Mouse (Mus musculus) liver, embryonic 16.5 days (tissue): ENCODE results near the gene Lman2. TPM values are rescaled to one million over a fixed set of nuclear protein-coding genes. Genes with fewer than 3 reads are reported as not detected.
A peak's percentile ranks its signal among the peaks of the same experiment; 100 is the strongest.

Source experiments
- ATAC-seq: fragments of 200-750 bp; cut with Nextera tagmentation; 2 replicates; pipeline ENCODE4 v1.8.0; 2017; ENCODE audit warnings: low read depth, mild to moderate bottlenecking, moderate number of reproducible peaks, moderate library complexity
- H3K27ac ChIP-seq: fragments of 300-500 bp; sonication (generic); 2 replicates; pipeline ENCODE4 v1.5.1; 2014; ENCODE audit warnings: mild to moderate bottlenecking, low read length
- H3K27me3 ChIP-seq: fragments of 300-500 bp; sonication (generic); 2 replicates; pipeline ENCODE4 v1.6.1; 2014; ENCODE audit warnings: low read depth, low read length, mixed read lengths; ENCODE audit not compliant: control insufficient read depth, insufficient read depth
- H3K36me3 ChIP-seq: fragments of 300-500 bp; sonication (generic); 2 replicates; pipeline ENCODE4 v1.6.1; 2014; ENCODE audit warnings: mild to moderate bottlenecking; ENCODE audit not compliant: control insufficient read depth, insufficient read depth
- H3K4me1 ChIP-seq: fragments of 300-500 bp; sonication (generic); 2 replicates; pipeline ENCODE4 v1.6.1; 2014; ENCODE audit warnings: low read depth, low read length, mixed read lengths; ENCODE audit not compliant: control insufficient read depth
- H3K4me2 ChIP-seq: fragments of 300-500 bp; sonication (generic); 2 replicates; pipeline ENCODE4 v1.6.1; 2014; ENCODE audit warnings: low read depth, low read length, mixed read lengths
- H3K4me3 ChIP-seq: fragments of 300-500 bp; sonication (generic); 2 replicates; pipeline ENCODE4 v1.5.1; 2014; ENCODE audit warnings: low read depth, mild to moderate bottlenecking, low read length
- H3K9ac ChIP-seq: fragments of 300-500 bp; sonication (generic); 2 replicates; pipeline ENCODE4 v1.6.1; 2014; ENCODE audit warnings: low read depth, low read length
- H3K9me3 ChIP-seq: fragments of 300-500 bp; sonication (generic); replicated peaks from 2 replicates; pipeline ENCODE4 v1.6.1; 2016; ENCODE audit warnings: low read length; ENCODE audit not compliant: control insufficient read depth
- WGBS: fragments of 180-500 bp; shearing (Covaris S2); extraction: QIAGEN DNeasy Blood & Tissue Kit; methylation state at CpG from one replicate; pipeline ENCODE4 v1.1.7; 2014; ENCODE audit not compliant: insufficient replicate concordance; 5-methylcytosine and 5-hydroxymethylcytosine counted together
- polyA plus RNA-seq: library from polyadenylated mRNA; unstranded; fragments of >200 nt; fragmentation: Nextera tagmentation; extraction: Ambion mirVana; gene quantifications from 2 replicates; pipeline ENCODE4 v1.2.1, GENCODE M21; 2015

Gene Lman2
- polyA plus RNA-seq, 1 experiment from 2014 or later, result 55.5 TPM

DNA sequence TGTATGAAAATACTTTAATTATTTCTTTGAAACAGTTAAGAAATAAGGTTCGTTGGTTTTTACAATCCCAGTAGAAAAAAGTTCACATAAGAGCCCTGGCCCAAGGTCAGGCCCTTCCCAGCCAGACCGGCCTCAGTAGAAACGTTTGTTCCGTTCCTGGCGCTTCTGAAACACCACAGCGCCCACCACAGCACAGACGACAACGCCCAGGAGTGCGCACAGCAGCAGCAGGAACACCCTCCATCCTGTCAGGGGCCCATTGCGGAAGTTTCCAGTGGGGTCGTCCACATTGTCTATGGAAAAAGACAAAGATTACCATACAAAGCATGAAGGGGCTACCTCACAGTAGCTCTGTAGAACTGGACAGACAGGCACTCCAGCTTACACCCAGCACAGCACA lies 15.8 kb downstream of the Lman2 start:
- H3K9me3 ChIP-seq, result no peaks in the 10 kb centered on the region
- WGBS, result 66% methylated on average over 11 of the region's 11 CpGs

DNA sequence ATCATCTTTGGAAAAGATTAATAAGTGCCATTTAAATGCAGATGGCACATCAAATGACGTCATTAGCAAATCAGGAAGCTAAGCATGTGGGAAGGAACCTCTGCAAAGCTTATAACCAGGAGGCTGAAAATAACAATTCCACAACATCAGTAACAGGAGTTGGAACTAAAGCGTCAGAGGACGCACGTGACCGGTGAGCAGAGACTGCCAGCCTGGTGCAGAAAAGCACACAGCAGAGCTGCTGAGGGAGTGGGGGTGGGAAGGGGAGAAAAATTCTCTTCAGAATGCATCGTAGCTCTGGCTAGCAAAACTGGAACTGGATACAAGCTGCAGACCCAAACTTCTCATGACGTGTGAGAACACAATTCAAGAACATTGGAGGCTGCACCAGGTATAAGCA lies 18.3 kb downstream of the Lman2 start:
- Histone ChIP-seq H3K36me3 (peaks cover 33% of the 10 kb centered on the region), H3K27me3 (no peaks in the 10 kb centered on the region), H3K27ac (no peak overlapping the region), H3K9me3 (no peaks in the 10 kb centered on the region), H3K4me3 (no peak overlapping the region), H3K4me2 (no peak overlapping the region), H3K9ac (no peak overlapping the region), H3K4me1 (peaks cover 3% of the 10 kb centered on the region)
- whole genome bisulfite sequencing, result 74% methylated on average over 7 of the region's 7 CpGs
- no peak for ATAC-seq

More for the DNA sequence above, 15.8 kb downstream of the Lman2 start:
- Histone ChIP-seq H3K4me1 (no peaks in the 10 kb centered on the region; the same call in 1 of the 2 replicates), H3K4me2 (no peak overlapping the region), H3K4me3 (no peak overlapping the region), H3K27ac (no peak overlapping the region), H3K27me3 (no peaks in the 10 kb centered on the region), H3K36me3 (peaks cover 55% of the 10 kb centered on the region), H3K9ac (no peak overlapping the region)
- no peak for ATAC-seq

DNA sequence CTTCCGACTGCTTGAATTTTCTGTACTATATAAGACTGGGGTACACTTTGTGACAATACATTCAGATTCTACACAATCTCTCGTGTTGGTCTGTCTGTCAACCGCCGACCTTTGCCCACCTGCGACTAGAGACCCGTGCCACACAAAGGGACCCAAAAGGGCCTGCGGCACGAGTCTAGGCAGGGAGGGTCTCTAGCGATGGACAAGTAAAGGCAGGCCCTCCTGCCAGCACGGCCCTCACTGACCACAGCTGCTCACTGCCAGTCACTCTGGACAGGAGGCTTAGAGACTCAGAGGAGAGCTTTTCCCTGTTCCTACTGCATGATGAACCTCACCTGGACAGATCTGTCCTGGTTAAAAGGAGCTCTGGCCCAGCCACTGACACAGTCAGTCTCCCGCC lies 20.1 kb downstream of the Lman2 start:
- no peaks in the 10 kb centered on the region for H3K27me3 ChIP-seq
- H3K27ac ChIP-seq, result no peak overlapping the region
- H3K4me2 ChIP-seq, result no peak overlapping the region
- H3K36me3 ChIP-seq, result peaks cover 21% of the 10 kb centered on the region
- no peak overlapping the region for H3K9ac ChIP-seq
- ATAC-seq, result no peak
- H3K4me1 ChIP-seq, result peaks cover 8% of the 10 kb centered on the region
- WGBS, result 41% methylated on average over 11 of the region's 11 CpGs
- H3K9me3 ChIP-seq, result no peaks in the 10 kb centered on the region
- H3K4me3 ChIP-seq, result no peak overlapping the region

DNA sequence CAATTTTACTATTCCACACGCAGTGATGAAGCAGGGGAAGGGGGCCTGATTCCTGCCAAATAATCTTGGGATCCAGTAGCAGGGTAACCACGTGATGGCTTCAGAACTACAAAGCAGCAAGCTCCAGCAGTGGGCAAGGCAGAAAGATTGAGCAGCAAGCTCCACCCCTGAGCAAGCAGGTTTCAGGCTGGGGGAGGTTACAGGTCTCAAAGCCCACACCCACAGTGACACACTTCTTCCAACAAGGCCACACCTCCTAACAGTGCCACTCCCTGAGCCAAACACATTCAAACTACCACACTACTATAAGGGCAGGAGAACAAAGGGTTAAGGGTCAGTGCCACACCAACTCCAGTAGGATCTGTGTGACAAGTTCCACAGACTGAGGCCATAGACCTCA lies 23.3 kb downstream of the Lman2 start:
- no peak overlapping the region for H3K4me2 ChIP-seq

DNA sequence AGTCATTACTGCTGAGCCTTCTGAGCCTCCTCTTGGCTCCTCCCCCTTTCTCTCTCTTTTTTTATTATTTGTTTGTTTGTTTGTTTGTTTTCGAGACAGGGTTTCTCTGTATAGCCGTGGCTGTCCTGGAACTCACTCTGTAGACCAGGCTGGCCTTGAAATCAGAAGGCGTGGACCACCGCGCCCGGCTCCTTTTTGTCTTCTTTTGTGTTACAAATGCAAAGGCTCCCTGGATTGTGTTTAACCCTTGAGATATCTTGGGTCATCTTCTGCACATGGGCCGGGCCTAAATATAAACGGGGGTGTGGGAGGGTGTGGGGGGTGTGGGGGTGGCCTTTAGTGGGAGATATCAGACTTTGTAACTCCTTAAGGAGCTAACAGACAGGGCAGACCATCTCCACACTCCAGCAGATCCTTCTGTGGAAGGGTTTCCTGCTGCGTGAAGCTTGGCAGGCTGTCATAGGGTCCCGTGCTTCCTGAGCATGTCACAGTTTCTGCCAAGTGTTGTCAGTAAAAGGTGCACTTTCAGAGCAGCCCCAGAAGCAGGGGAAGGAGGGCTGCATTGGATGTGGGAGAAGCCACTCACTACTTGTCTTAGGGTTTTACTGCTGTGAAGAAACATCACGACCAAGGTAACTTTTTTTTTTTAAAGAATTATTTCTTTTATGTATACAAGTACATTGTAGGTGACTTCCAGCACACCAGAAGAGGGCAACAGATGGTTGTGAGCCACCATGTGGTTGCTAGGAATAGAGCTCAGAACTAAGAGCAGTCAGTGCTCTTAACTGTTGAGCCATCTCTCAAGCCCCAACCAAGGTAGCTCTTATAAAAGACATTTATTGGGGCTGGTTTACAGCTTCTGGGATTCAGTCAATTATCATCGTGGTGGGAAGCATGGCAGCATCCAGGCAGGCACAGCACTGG lies 24.2 kb downstream of the Lman2 start:
- H3K36me3 ChIP-seq, result no peaks in the 10 kb centered on the region
- no peak overlapping the region for H3K9ac ChIP-seq
- 58% methylated on average over 12 of the region's 12 CpGs for WGBS
- H3K27me3 ChIP-seq, result no peaks in the 10 kb centered on the region
- H3K4me1 ChIP-seq, result peaks cover 8% of the 10 kb centered on the region
- H3K4me3 ChIP-seq, result no peak overlapping the region
- no peak overlapping the region for H3K27ac ChIP-seq
- no peak for ATAC-seq
- no peaks in the 10 kb centered on the region for H3K9me3 ChIP-seq
- no peak overlapping the region for H3K4me2 ChIP-seq

More for the DNA sequence above, 23.3 kb downstream of the Lman2 start:
- no peak overlapping the region for H3K27ac ChIP-seq
- H3K9ac ChIP-seq, result no peak overlapping the region
- no peaks in the 10 kb centered on the region for H3K36me3 ChIP-seq
- peaks cover 8% of the 10 kb centered on the region for H3K4me1 ChIP-seq
- no peaks in the 10 kb centered on the region for H3K9me3 ChIP-seq
- WGBS, result 45% methylated on average over 2 of the region's 2 CpGs
- peak; percentile 72 for ATAC-seq
- no peaks in the 10 kb centered on the region for H3K27me3 ChIP-seq
- no peak overlapping the region for H3K4me3 ChIP-seq

DNA sequence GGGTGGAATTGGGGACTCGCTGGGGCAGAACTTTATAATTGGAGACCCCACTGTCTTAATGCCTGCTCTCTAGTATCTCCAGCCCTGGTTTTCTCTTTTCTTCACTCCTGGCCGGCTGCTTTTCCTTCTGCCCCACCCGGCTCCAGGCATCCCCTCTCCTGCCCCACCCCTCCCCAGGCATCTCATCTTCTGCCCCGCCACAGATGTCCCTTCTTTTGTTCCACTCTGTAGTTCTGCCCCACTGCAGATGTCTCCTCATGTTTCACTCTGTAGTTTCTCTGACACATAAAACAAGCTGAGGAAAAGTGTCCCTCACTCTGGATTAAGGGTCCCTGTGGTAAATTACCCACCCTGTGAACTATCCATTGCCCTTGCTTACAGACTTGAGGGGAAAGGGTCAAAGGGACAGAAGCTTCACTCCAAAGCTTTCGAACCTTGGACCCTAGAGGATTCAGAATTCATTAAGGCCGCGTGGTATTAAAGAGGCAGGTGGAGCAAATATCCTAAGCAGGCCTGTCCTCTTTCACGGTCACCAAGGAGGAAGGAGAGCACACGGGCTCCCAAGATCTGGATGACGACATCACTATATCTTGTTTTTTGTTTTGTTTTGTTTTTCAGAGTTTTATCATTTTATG lies 25.1 kb downstream of the Lman2 start:
- Histone ChIP-seq H3K36me3 (no peaks in the 10 kb centered on the region), H3K4me1 (peaks cover 8% of the 10 kb centered on the region), H3K4me3 (no peak overlapping the region), H3K4me2 (no peak overlapping the region), H3K9me3 (no peaks in the 10 kb centered on the region), H3K9ac (no peak overlapping the region), H3K27me3 (no peaks in the 10 kb centered on the region), H3K27ac (no peak overlapping the region)
- 61% methylated on average over 10 of the region's 10 CpGs for WGBS
- ATAC-seq, result no peak

DNA sequence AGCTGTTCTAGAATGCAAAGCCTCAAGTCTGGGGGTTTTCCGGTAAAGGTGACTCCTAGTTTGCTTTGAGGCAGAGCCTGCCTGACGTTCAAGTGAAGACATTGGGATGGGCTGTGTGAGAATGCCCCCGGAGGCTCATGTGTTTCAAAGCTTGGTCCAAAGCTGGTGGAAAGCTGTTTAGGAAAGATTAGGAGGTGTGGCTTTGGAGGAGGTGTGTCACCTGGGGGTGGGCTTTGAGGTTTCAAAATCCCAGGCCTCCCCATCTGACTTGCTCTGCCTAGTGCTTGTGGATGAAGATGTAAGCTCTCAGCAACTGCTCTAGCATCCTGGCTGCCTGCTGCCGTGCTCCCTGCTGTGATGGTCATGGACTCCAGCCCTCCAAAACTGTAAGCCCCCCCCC lies 26.9 kb downstream of the Lman2 start:
- H3K9ac ChIP-seq, result no peak overlapping the region
- no peak overlapping the region for H3K27ac ChIP-seq
- no peak overlapping the region for H3K4me2 ChIP-seq
- peaks cover 13% of the 10 kb centered on the region for H3K4me1 ChIP-seq
- no peaks in the 10 kb centered on the region for H3K36me3 ChIP-seq
- H3K4me3 ChIP-seq, result no peak overlapping the region
- H3K27me3 ChIP-seq, result no peaks in the 10 kb centered on the region
- no peak for ATAC-seq
- WGBS, result 68% methylated on average over 4 of the region's 4 CpGs
- H3K9me3 ChIP-seq, result no peaks in the 10 kb centered on the region

DNA sequence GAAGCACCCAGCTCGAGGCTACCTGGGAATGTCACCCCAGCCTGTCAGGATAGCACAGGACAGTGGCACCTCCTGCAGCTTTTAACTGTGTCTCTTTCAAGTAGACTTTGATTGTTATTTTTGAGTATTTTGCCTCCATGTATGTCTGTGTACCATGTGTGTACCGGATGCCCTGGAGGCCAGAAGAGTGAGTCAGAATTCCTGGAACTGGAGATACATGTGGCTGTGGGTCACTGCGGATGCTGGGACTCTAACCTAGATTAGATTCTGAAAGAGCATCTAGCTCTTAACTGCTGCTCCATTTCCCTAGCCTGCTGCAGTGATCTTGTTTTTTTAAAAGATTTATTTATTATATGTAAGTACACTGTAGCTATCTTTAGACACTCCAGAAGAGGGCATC lies 30.3 kb downstream of the Lman2 start:
- Histone ChIP-seq H3K27ac (no peak overlapping the region), H3K9ac (no peak overlapping the region), H3K4me3 (no peak overlapping the region), H3K4me2 (no peak overlapping the region), H3K4me1 (peaks cover 26% of the 10 kb centered on the region), H3K27me3 (no peaks in the 10 kb centered on the region), H3K9me3 (no peaks in the 10 kb centered on the region), H3K36me3 (peaks cover under 1% of the 10 kb centered on the region; the same call in 1 of the 2 replicates)
- WGBS, result 77% methylated on average over 3 of the region's 3 CpGs
- ATAC-seq, result no peak
